Mouse (Mus musculus) adrenal gland, adult (tissue): ENCODE measurements around the gene Birc6.

Source experiments
- DNase-seq, 2 experiments: peaks; one replicate each; pipeline ENCODE4 v3.0.0; 2022 to 2023; ENCODE audit warnings: low spot score in 1 of 2; ENCODE audit not compliant: inconsistent age in 2 of 2

Gene Birc6

GRCm38 (mm10) chr17:74527729-74528607 is at the start of gene Birc6:
TSS of gene Birc6 (plus strand) at chr17:74528295.
- DNase-seq: peak; percentile 100

GRCm38 (mm10) chr17:74480361-74481069 is 47.6 kb upstream of the Birc6 start:
- no peak for DNase-seq

GRCm38 (mm10) chr17:74489024-74489900 is 38.8 kb upstream of the Birc6 start, which contains the start of gene Yipf4:
TSS of gene Yipf4 (plus strand) at chr17:74489493.
- peak; percentile 96 to 99 for DNase-seq

- DNase-seq: no peak
These were observed 38.2 kb upstream of the Birc6 start for GRCm38 (mm10) chr17:74489901-74490220.

GRCm38 (mm10) chr17:74491565-74491964 is 36.5 kb upstream of the Birc6 start:
- DNase-seq: no peak

- DNase-seq: no peak
These were observed 27.9 kb upstream of the Birc6 start for GRCm38 (mm10) chr17:74500204-74500603.

- DNase-seq: no peak
These were observed 27.0 kb upstream of the Birc6 start for GRCm38 (mm10) chr17:74501085-74501484.

- no peak for DNase-seq
These were observed 20.2 kb upstream of the Birc6 start for GRCm38 (mm10) chr17:74507934-74508333.

GRCm38 (mm10) chr17:74508600-74508999 is 19.5 kb upstream of the Birc6 start:
- no peak for DNase-seq

- no peak for DNase-seq
These were observed 15.8 kb upstream of the Birc6 start for GRCm38 (mm10) chr17:74512308-74512707.

GRCm38 (mm10) chr17:74522797-74523723 is 5.0 kb upstream of the Birc6 start:
- no peak for DNase-seq

- no peak for DNase-seq
These were observed 2.0 kb upstream of the Birc6 start for GRCm38 (mm10) chr17:74526117-74526516.

- DNase-seq: peak in 1 of 2 experiments; percentile 9
These were observed 1.1 kb upstream of the Birc6 start for GRCm38 (mm10) chr17:74526806-74527653.

- DNase-seq: no peak
These were observed 795 bp downstream of the Birc6 start for GRCm38 (mm10) chr17:74528648-74529532.

GRCm38 (mm10) chr17:74529533-74529824 is 1.4 kb downstream of the Birc6 start:
- peak; percentile 6 to 56 for DNase-seq

- no peak for DNase-seq
These were observed 6.9 kb downstream of the Birc6 start for GRCm38 (mm10) chr17:74534971-74535370.

GRCm38 (mm10) chr17:74537526-74537925 is 9.4 kb downstream of the Birc6 start:
- no peak for DNase-seq

- no peak for DNase-seq
These were observed 15.5 kb downstream of the Birc6 start for GRCm38 (mm10) chr17:74543615-74544014.
